Mouse (Mus musculus) heart, embryonic 11.5 days (tissue): Measurements from ENCODE around the gene 4930467E23Rik. TPM values are rescaled to one million over a fixed set of nuclear protein-coding genes. Genes with fewer than 3 reads are reported as not detected.
"Not testable (repeated sequence)": the region's sequence is repeated elsewhere in the genome, so short reads cannot be mapped to it uniquely, and the experiment has no call there.

Experiments used
- ATAC-seq: fragments of 200-750 bp; cut with Nextera tagmentation; replicated peaks from 2 replicates; pipeline ENCODE4 v1.8.0; 2017; ENCODE audit warnings: moderate library complexity; ENCODE audit not compliant: insufficient number of reproducible peaks, low FRiP score, low TSS enrichment
- H3K27ac ChIP-seq: fragments of 300-500 bp; sonication (generic); 2 replicates; pipeline ENCODE4 v1.5.1; 2014; ENCODE audit warnings: mild to moderate bottlenecking, low read depth, low read length
- H3K27me3 ChIP-seq: fragments of 300-500 bp; sonication (generic); 2 replicates; pipeline ENCODE4 v1.6.1; 2014; ENCODE audit warnings: mild to moderate bottlenecking, low read length, mixed read lengths; ENCODE audit not compliant: control insufficient read depth, insufficient read depth
- H3K36me3 ChIP-seq: fragments of 300-500 bp; sonication (generic); 2 replicates; pipeline ENCODE4 v1.6.1; 2014; ENCODE audit warnings: mild to moderate bottlenecking, low read length, moderate library complexity, mixed read lengths; ENCODE audit not compliant: control insufficient read depth, insufficient read depth
- H3K4me1 ChIP-seq: fragments of 300-500 bp; sonication (generic); 2 replicates; pipeline ENCODE4 v1.6.1; 2014; ENCODE audit warnings: low read length; ENCODE audit not compliant: control insufficient read depth, insufficient read depth
- H3K4me2 ChIP-seq: fragments of 300-500 bp; sonication (generic); 2 replicates; pipeline ENCODE4 v1.6.1; 2014; ENCODE audit warnings: mild to moderate bottlenecking, moderate library complexity
- H3K4me3 ChIP-seq: fragments of 300-500 bp; sonication (generic); 2 replicates; pipeline ENCODE4 v1.5.1; 2014; ENCODE audit warnings: low read depth, low read length
- H3K9ac ChIP-seq: fragments of 300-500 bp; sonication (generic); 2 replicates; pipeline ENCODE4 v1.6.1; 2014; ENCODE audit warnings: mild to moderate bottlenecking, low read depth, low read length, moderate library complexity
- H3K9me3 ChIP-seq: fragments of 300-500 bp; sonication (generic); replicated peaks from 2 replicates; pipeline ENCODE4 v1.6.1; 2016; ENCODE audit warnings: low read length; ENCODE audit not compliant: control insufficient read depth
- WGBS: fragments of 180-500 bp; shearing (Covaris S2); extraction: QIAGEN DNeasy Blood & Tissue Kit; methylation state at CpG from one replicate; pipeline ENCODE4 v1.1.7; 2014; ENCODE audit not compliant: insufficient replicate concordance; 5-methylcytosine and 5-hydroxymethylcytosine counted together
- polyA plus RNA-seq: library from polyadenylated mRNA; unstranded; fragments of >200 nt; fragmentation: Nextera tagmentation; extraction: Ambion mirVana; gene quantifications from 2 replicates; pipeline ENCODE4 v1.2.1, GENCODE M21; 2014

The 4930467E23Rik gene
- polyA plus RNA-seq, 1 experiment from 2014 or later, result not detected

- WGBS, result 77% methylated on average over 13 of the region's 15 CpGs
- not testable (repeated sequence) for H3K27me3 ChIP-seq, H3K9ac ChIP-seq, H3K27ac ChIP-seq, H3K9me3 ChIP-seq, H3K4me1 ChIP-seq, H3K4me3 ChIP-seq, H3K4me2 ChIP-seq, H3K36me3 ChIP-seq
- ATAC-seq, result peak; percentile 44; the same call in 1 of the 2 replicates
Observed at GRCm38 (mm10) chr8:19707761-19708443, 21.5 kb upstream of the 4930467E23Rik start.

- not testable (repeated sequence) for H3K27me3 ChIP-seq, H3K9me3 ChIP-seq, H3K4me1 ChIP-seq, H3K27ac ChIP-seq, H3K4me2 ChIP-seq, H3K36me3 ChIP-seq, ATAC-seq, H3K4me3 ChIP-seq, H3K9ac ChIP-seq
Observed at GRCm38 (mm10) chr8:19708976-19709375, 20.4 kb upstream of the 4930467E23Rik start.

GRCm38 (mm10) chr8:19709488-19709887 is 19.9 kb upstream of the 4930467E23Rik start:
- 86% methylated on average over 4 of the region's 4 CpGs for WGBS

GRCm38 (mm10) chr8:19711171-19711860 is 18.1 kb upstream of the 4930467E23Rik start:
- peak; percentile 79; the same call in 1 of the 2 replicates for ATAC-seq
- not testable (repeated sequence) for H3K9me3 ChIP-seq, H3K9ac ChIP-seq, H3K4me2 ChIP-seq, H3K27ac ChIP-seq, H3K4me3 ChIP-seq, H3K4me1 ChIP-seq, H3K27me3 ChIP-seq, H3K36me3 ChIP-seq
- 80% methylated on average over 5 of the region's 9 CpGs for WGBS

More at GRCm38 (mm10) chr8:19709488-19709887, 19.9 kb upstream of the 4930467E23Rik start:
- not testable (repeated sequence) for H3K36me3 ChIP-seq, ATAC-seq, H3K27me3 ChIP-seq, H3K4me2 ChIP-seq, H3K4me1 ChIP-seq, H3K9me3 ChIP-seq, H3K4me3 ChIP-seq, H3K27ac ChIP-seq, H3K9ac ChIP-seq

GRCm38 (mm10) chr8:19712227-19712750 is 17.1 kb upstream of the 4930467E23Rik start:
- H3K9me3 ChIP-seq, H3K27ac ChIP-seq, H3K4me1 ChIP-seq, H3K4me3 ChIP-seq, H3K27me3 ChIP-seq, H3K4me2 ChIP-seq, H3K9ac ChIP-seq, ATAC-seq, H3K36me3 ChIP-seq: not testable (repeated sequence)
- 77% methylated on average over 2 of the region's 2 CpGs for WGBS

GRCm38 (mm10) chr8:19712816-19713215 is 16.6 kb upstream of the 4930467E23Rik start:
- not testable (repeated sequence) for H3K4me2 ChIP-seq, H3K27me3 ChIP-seq, H3K4me1 ChIP-seq, H3K4me3 ChIP-seq, H3K9ac ChIP-seq, H3K9me3 ChIP-seq, H3K36me3 ChIP-seq, ATAC-seq, H3K27ac ChIP-seq
- WGBS, result 61% methylated on average over 4 of the region's 4 CpGs

- not testable (repeated sequence) for H3K27me3 ChIP-seq, H3K4me1 ChIP-seq, H3K9ac ChIP-seq, ATAC-seq, H3K4me3 ChIP-seq, H3K27ac ChIP-seq, H3K9me3 ChIP-seq, H3K4me2 ChIP-seq, H3K36me3 ChIP-seq
- WGBS, result 71% methylated on average over 7 of the region's 7 CpGs
Observed at GRCm38 (mm10) chr8:19713232-19713834, 16.0 kb upstream of the 4930467E23Rik start.

- WGBS, result 77% methylated on average over 2 of the region's 2 CpGs
- not testable (repeated sequence) for H3K9me3 ChIP-seq, H3K36me3 ChIP-seq, H3K4me3 ChIP-seq, ATAC-seq, H3K4me2 ChIP-seq, H3K4me1 ChIP-seq, H3K27ac ChIP-seq, H3K9ac ChIP-seq, H3K27me3 ChIP-seq
Observed at GRCm38 (mm10) chr8:19714426-19714825, 14.9 kb upstream of the 4930467E23Rik start.
